Mouse (Mus musculus) heart, postnatal 0 days (tissue): ENCODE measurements around the gene Lrig1.

Experiments
- CTCF ChIP-seq: IDR thresholded peaks from 2 replicates; pipeline ENCODE4 v1.5.1; 2016; ENCODE audit warnings: antibody characterized with exemption, control low read depth, low read depth
- EP300 ChIP-seq: IDR thresholded peaks from 2 replicates; pipeline ENCODE4 v1.6.1; 2016; ENCODE audit warnings: antibody characterized with exemption, low read depth

DNA sequence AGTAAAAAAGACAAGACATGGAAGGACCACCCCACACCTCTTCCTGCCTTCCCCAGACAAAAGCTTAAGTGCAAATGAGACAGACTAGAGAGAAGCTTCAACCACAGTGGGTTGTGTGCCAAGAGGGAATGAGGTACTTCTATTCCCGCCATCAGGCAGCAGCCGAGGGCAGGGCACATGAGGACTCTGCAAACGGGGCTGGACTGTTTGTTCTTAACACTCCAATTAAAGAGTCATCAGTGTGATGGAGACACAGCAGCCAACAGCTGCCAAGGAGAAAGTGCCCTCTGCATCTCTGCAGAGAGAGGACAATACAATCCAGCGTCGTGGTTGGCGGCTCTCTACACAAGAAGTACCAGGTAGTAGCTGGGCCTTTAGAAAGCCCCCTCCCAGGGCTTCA is 71.2 kb downstream of the Lrig1 start:
- TF ChIP-seq CTCF (no peak), EP300 (no peak)
